Mouse (Mus musculus): ENCODE data around the gene Hexim1. TPM values are rescaled to one million over a fixed set of nuclear protein-coding genes. Genes with fewer than 3 reads are reported as not detected.

Hexim1 gene
- polyA plus RNA-seq, 1 experiment from 2014 or later, result 4.6 TPM

GRCm38 (mm10) chr11:103136039-103136577 is 20.1 kb downstream of the Hexim1 start:
- WGBS, result 92% methylated on average over 8 of the region's 8 CpGs
- no peak for DNase-seq (ENCODE audit: low spot score)
- H3K27ac ChIP-seq (ENCODE audit: low read depth, low read length), result no peak overlapping the region
- H3K9me3 ChIP-seq (ENCODE audit: control insufficient read depth, low read length), result no peaks in the 10 kb centered on the region
- no peak for ATAC-seq (replicated peaks; ENCODE audit: low FRiP score)
- no peak overlapping the region for H3K4me2 ChIP-seq (ENCODE audit: low read depth, low read length, severe bottlenecking)
- H3K9ac ChIP-seq (ENCODE audit: low read length), result no peak overlapping the region
- H3K4me3 ChIP-seq (ENCODE audit: low read depth, low read length), result no peak overlapping the region
- H3K27me3 ChIP-seq (ENCODE audit: control insufficient read depth, insufficient read depth, low read length), result no peaks in the 10 kb centered on the region
- H3K4me1 ChIP-seq (replicated peaks; ENCODE audit: control insufficient read depth, insufficient read depth, low read length), result peaks cover 6% of the 10 kb centered on the region
- H3K36me3 ChIP-seq (ENCODE audit: control insufficient read depth, insufficient read depth, low read length), result no peaks in the 10 kb centered on the region; the same call in 1 of the 2 replicates

GRCm38 (mm10) chr11:103139951-103140762 is 24.1 kb downstream of the Hexim1 start:
- no peak overlapping the region for H3K9ac ChIP-seq (ENCODE audit: low read length)
- 78% methylated on average over 14 of the region's 14 CpGs for WGBS
- no peaks in the 10 kb centered on the region for H3K27me3 ChIP-seq (ENCODE audit: control insufficient read depth, insufficient read depth, low read length)
- H3K36me3 ChIP-seq (ENCODE audit: control insufficient read depth, insufficient read depth, low read length), result no peaks in the 10 kb centered on the region; the same call in 1 of the 2 replicates
- peaks cover 6% of the 10 kb centered on the region; the same call in 1 of the 2 replicates for H3K4me1 ChIP-seq (replicated peaks; ENCODE audit: control insufficient read depth, insufficient read depth, low read length)
- ATAC-seq (replicated peaks; ENCODE audit: low FRiP score) (no peak), DNase-seq (ENCODE audit: low spot score) (no peak)
- H3K9me3 ChIP-seq (ENCODE audit: control insufficient read depth, low read length), result no peaks in the 10 kb centered on the region
- no peak overlapping the region for H3K27ac ChIP-seq (ENCODE audit: low read depth, low read length)
- no peak overlapping the region for H3K4me3 ChIP-seq (ENCODE audit: low read depth, low read length)
- no peak overlapping the region for H3K4me2 ChIP-seq (ENCODE audit: low read depth, low read length, severe bottlenecking)

- WGBS, result 57% methylated on average over 6 of the region's 6 CpGs
- no peaks in the 10 kb centered on the region for H3K27me3 ChIP-seq (ENCODE audit: control insufficient read depth, insufficient read depth, low read length)
- ATAC-seq (replicated peaks; ENCODE audit: low FRiP score) (no peak), DNase-seq (ENCODE audit: low spot score) (no peak)
- H3K9ac ChIP-seq (ENCODE audit: low read length), result no peak overlapping the region
- H3K27ac ChIP-seq (ENCODE audit: low read depth, low read length), result no peak overlapping the region
- H3K4me1 ChIP-seq (replicated peaks; ENCODE audit: control insufficient read depth, insufficient read depth, low read length), result peaks cover 6% of the 10 kb centered on the region; the same call in 1 of the 2 replicates
- no peak overlapping the region for H3K4me2 ChIP-seq (ENCODE audit: low read depth, low read length, severe bottlenecking)
- no peaks in the 10 kb centered on the region; the same call in 1 of the 2 replicates for H3K36me3 ChIP-seq (ENCODE audit: control insufficient read depth, insufficient read depth, low read length)
- H3K4me3 ChIP-seq (ENCODE audit: low read depth, low read length), result no peak overlapping the region
- H3K9me3 ChIP-seq (ENCODE audit: control insufficient read depth, low read length), result no peaks in the 10 kb centered on the region
Measured at GRCm38 (mm10) chr11:103140763-103141100, 24.7 kb downstream of the Hexim1 start.

GRCm38 (mm10) chr11:103141101-103141943 is 25.3 kb downstream of the Hexim1 start:
- no peak overlapping the region; the same call in 1 of the 2 replicates for H3K27ac ChIP-seq (ENCODE audit: low read depth, low read length)

GRCm38 (mm10) chr11:103141944-103142255 is 25.9 kb downstream of the Hexim1 start:
- Histone ChIP-seq H3K27ac (ENCODE audit: low read depth, low read length) (no peak overlapping the region; the same call in 1 of the 2 replicates), H3K36me3 (ENCODE audit: control insufficient read depth, insufficient read depth, low read length) (no peaks in the 10 kb centered on the region; the same call in 1 of the 2 replicates), H3K4me3 (ENCODE audit: low read depth, low read length) (no peak overlapping the region), H3K9me3 (ENCODE audit: control insufficient read depth, low read length) (no peaks in the 10 kb centered on the region), H3K9ac (ENCODE audit: low read length) (no peak overlapping the region; the same call in 1 of the 2 replicates), H3K4me1 (replicated peaks; ENCODE audit: control insufficient read depth, insufficient read depth, low read length) (peaks cover 6% of the 10 kb centered on the region; the same call in 1 of the 2 replicates), H3K4me2 (ENCODE audit: low read depth, low read length, severe bottlenecking) (no peak overlapping the region), H3K27me3 (ENCODE audit: control insufficient read depth, insufficient read depth, low read length) (no peaks in the 10 kb centered on the region)
- WGBS, result 20% methylated on average over 1 of the region's 1 CpGs
- ATAC-seq (replicated peaks; ENCODE audit: low FRiP score) (no peak), DNase-seq (ENCODE audit: low spot score) (no peak)

More at GRCm38 (mm10) chr11:103141101-103141943, 25.3 kb downstream of the Hexim1 start:
- Histone ChIP-seq H3K4me3 (ENCODE audit: low read depth, low read length) (no peak overlapping the region), H3K36me3 (ENCODE audit: control insufficient read depth, insufficient read depth, low read length) (no peaks in the 10 kb centered on the region; the same call in 1 of the 2 replicates), H3K9me3 (ENCODE audit: control insufficient read depth, low read length) (no peaks in the 10 kb centered on the region), H3K4me1 (replicated peaks; ENCODE audit: control insufficient read depth, insufficient read depth, low read length) (peaks cover 6% of the 10 kb centered on the region; the same call in 1 of the 2 replicates), H3K4me2 (ENCODE audit: low read depth, low read length, severe bottlenecking) (no peak overlapping the region), H3K27me3 (ENCODE audit: control insufficient read depth, insufficient read depth, low read length) (no peaks in the 10 kb centered on the region), H3K9ac (ENCODE audit: low read length) (no peak overlapping the region; the same call in 1 of the 2 replicates)
- ATAC-seq (replicated peaks; ENCODE audit: low FRiP score) (no peak), DNase-seq (ENCODE audit: low spot score) (no peak)
- 38% methylated on average over 10 of the region's 11 CpGs for WGBS

- H3K4me1 ChIP-seq (replicated peaks; ENCODE audit: control insufficient read depth, insufficient read depth, low read length), result peaks cover 6% of the 10 kb centered on the region; the same call in 1 of the 2 replicates
- no peaks in the 10 kb centered on the region; the same call in 1 of the 2 replicates for H3K36me3 ChIP-seq (ENCODE audit: control insufficient read depth, insufficient read depth, low read length)
- WGBS, result 25% methylated on average over 7 of the region's 8 CpGs
- ATAC-seq (replicated peaks; ENCODE audit: low FRiP score), result no peak
- H3K4me3 ChIP-seq (ENCODE audit: low read depth, low read length), result 0 out of 2 replicates have a peak overlapping the region, but pooled peaks have one; percentile 5
- H3K9ac ChIP-seq (ENCODE audit: low read length), result peak overlapping the region; percentile 44
- H3K4me2 ChIP-seq (ENCODE audit: low read depth, low read length, severe bottlenecking), result peak overlapping the region; percentile 34; the same call in 1 of the 2 replicates
- H3K27me3 ChIP-seq (ENCODE audit: control insufficient read depth, insufficient read depth, low read length), result no peaks in the 10 kb centered on the region
- H3K9me3 ChIP-seq (ENCODE audit: control insufficient read depth, low read length), result no peaks in the 10 kb centered on the region
- H3K27ac ChIP-seq (ENCODE audit: low read depth, low read length), result peak overlapping the region; percentile 31; the same call in 1 of the 2 replicates
- no peak for DNase-seq (ENCODE audit: low spot score)
Measured at GRCm38 (mm10) chr11:103142441-103143182, 26.6 kb downstream of the Hexim1 start.

- 48% methylated on average over 12 of the region's 12 CpGs for WGBS
- ATAC-seq (replicated peaks; ENCODE audit: low FRiP score) (no peak), DNase-seq (ENCODE audit: low spot score) (no peak)
- no peak overlapping the region for H3K4me3 ChIP-seq (ENCODE audit: low read depth, low read length)
- H3K9me3 ChIP-seq (ENCODE audit: control insufficient read depth, low read length), result no peaks in the 10 kb centered on the region
- no peak overlapping the region for H3K27ac ChIP-seq (ENCODE audit: low read depth, low read length)
- no peaks in the 10 kb centered on the region; the same call in 1 of the 2 replicates for H3K36me3 ChIP-seq (ENCODE audit: control insufficient read depth, insufficient read depth, low read length)
- H3K9ac ChIP-seq (ENCODE audit: low read length), result no peak overlapping the region
- peaks cover 6% of the 10 kb centered on the region; the same call in 1 of the 2 replicates for H3K4me1 ChIP-seq (replicated peaks; ENCODE audit: control insufficient read depth, insufficient read depth, low read length)
- no peak overlapping the region for H3K4me2 ChIP-seq (ENCODE audit: low read depth, low read length, severe bottlenecking)
- no peaks in the 10 kb centered on the region for H3K27me3 ChIP-seq (ENCODE audit: control insufficient read depth, insufficient read depth, low read length)
Measured at GRCm38 (mm10) chr11:103144309-103145285, 28.6 kb downstream of the Hexim1 start.

All from forebrain, embryonic 11.5 days (tissue).